Mouse (Mus musculus) embryonic facial prominence, embryonic 15.5 days (tissue): ENCODE data around the gene Fli1. TPM values are rescaled to one million over a fixed set of nuclear protein-coding genes. Genes with fewer than 3 reads are reported as not detected.

ENCODE experiments used
- ATAC-seq: fragments of 200-750 bp; cut with Nextera tagmentation; 2 replicates; pipeline ENCODE4 v1.8.0; 2017; ENCODE audit warnings: low read depth, moderate TSS enrichment; ENCODE audit not compliant: insufficient number of reproducible peaks, low FRiP score, low TSS enrichment
- H3K27ac ChIP-seq: fragments of 300-500 bp; sonication (generic); replicated peaks from 2 replicates; pipeline ENCODE4 v1.5.1; 2015; ENCODE audit warnings: mild to moderate bottlenecking, inconsistent platforms
- H3K27me3 ChIP-seq: fragments of 300-500 bp; sonication (generic); 2 replicates; pipeline ENCODE4 v1.6.1; 2015; ENCODE audit warnings: inconsistent platforms
- H3K36me3 ChIP-seq: fragments of 300-500 bp; sonication (generic); 2 replicates; pipeline ENCODE4 v1.6.1; 2015; ENCODE audit warnings: mild to moderate bottlenecking, inconsistent platforms
- H3K4me1 ChIP-seq: fragments of 300-500 bp; sonication (generic); 2 replicates; pipeline ENCODE4 v1.6.1; 2015; ENCODE audit warnings: inconsistent platforms
- H3K4me2 ChIP-seq: fragments of 300-500 bp; sonication (generic); replicated peaks from 2 replicates; pipeline ENCODE4 v1.6.1; 2015; ENCODE audit warnings: mild to moderate bottlenecking, inconsistent platforms
- H3K4me3 ChIP-seq: fragments of 300-500 bp; sonication (generic); replicated peaks from 2 replicates; pipeline ENCODE4 v1.5.1; 2015; ENCODE audit warnings: mild to moderate bottlenecking, inconsistent platforms
- H3K9ac ChIP-seq: fragments of 300-500 bp; sonication (generic); 2 replicates; pipeline ENCODE4 v1.6.1; 2015; ENCODE audit warnings: inconsistent platforms
- H3K9me3 ChIP-seq: fragments of 300-500 bp; sonication (generic); replicated peaks from 2 replicates; pipeline ENCODE4 v1.6.1; 2016; ENCODE audit warnings: inconsistent platforms
- WGBS: fragments of 180-500 bp; shearing (Covaris S2); methylation state at CpG from one replicate; pipeline ENCODE4 v1.1.7; 2015; 5-methylcytosine and 5-hydroxymethylcytosine counted together
- polyA plus RNA-seq: library from polyadenylated mRNA; unstranded; fragments of >200 nt; fragmentation: Nextera tagmentation; extraction: Ambion mirVana; gene quantifications from 2 replicates; pipeline ENCODE4 v1.2.1, GENCODE M21; 2015

The Fli1 gene
- polyA plus RNA-seq, 1 experiment from 2014 or later, result 18.2 TPM

DNA sequence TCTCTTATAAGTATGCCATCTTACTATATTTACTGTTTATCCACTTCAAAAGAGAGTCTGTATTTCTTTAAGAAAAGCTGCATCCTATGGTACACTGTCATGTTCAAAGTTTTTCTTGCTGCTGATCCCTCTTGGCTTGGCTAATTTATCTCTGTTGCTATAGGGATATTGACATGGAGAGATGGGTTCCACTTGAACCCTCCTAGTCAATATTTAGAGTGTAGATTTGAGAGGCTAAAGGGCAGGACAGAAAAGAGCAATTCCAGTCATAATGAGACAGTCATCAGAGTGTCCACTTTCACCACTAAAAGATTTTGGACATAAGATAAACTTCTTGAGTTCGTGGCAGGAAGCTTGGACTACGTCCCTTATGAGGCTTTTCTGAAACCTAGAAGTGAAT, 142.4 kb downstream of the Fli1 start:
- Histone ChIP-seq H3K4me2 (no peak overlapping the region), H3K27ac (no peak overlapping the region), H3K36me3 (no peaks in the 10 kb centered on the region), H3K27me3 (no peaks in the 10 kb centered on the region), H3K4me1 (no peaks in the 10 kb centered on the region), H3K9ac (no peak overlapping the region), H3K9me3 (no peaks in the 10 kb centered on the region), H3K4me3 (no peak overlapping the region)
- 78% methylated on average over 2 of the region's 2 CpGs for WGBS
- no peak for ATAC-seq

DNA sequence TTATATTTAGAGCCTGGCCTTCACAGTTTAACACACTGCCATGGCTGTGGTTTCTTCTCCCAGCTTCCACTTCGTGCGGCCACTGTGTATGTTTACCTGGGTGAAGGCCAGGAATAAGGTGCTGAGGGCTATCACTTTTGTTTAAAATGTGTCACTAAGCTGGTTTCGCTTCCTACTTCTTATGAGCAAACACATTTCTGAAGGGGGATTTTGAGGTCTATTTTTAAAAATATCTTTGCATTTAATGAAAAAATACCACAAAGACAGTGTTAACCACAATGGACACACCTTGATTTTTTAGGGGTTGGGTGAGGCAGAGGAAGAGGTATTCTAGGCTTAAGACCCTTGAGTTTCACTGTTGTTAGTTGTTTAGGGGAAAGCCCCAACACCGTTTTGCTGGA, 147.9 kb downstream of the Fli1 start:
- H3K4me3 ChIP-seq, result no peak overlapping the region
- H3K4me1 ChIP-seq, result no peaks in the 10 kb centered on the region
- H3K9me3 ChIP-seq, result no peaks in the 10 kb centered on the region
- no peak overlapping the region for H3K9ac ChIP-seq
- no peaks in the 10 kb centered on the region for H3K27me3 ChIP-seq
- H3K36me3 ChIP-seq, result no peaks in the 10 kb centered on the region
- H3K27ac ChIP-seq, result no peak overlapping the region
- H3K4me2 ChIP-seq, result no peak overlapping the region
- WGBS, result 82% methylated on average over 4 of the region's 4 CpGs
- no peak for ATAC-seq

DNA sequence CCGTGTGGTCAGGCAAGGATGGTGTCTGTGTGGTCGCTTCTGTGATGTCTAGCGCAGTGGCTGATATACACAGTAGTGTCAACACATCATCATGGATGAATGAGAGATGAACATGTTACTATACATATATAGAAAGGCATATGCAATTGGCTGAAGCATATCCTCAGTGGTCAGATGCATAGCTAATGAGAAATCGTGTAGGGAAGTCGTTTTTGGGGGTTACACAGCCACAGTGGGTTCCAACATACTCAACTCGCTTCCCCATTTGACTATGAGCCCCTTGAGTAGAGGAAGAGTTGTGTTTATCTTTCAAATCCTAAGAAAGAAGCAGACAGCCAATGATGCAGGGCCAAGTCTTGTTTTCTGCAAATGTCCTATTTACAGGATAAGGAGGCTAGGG, 149.9 kb downstream of the Fli1 start:
- Histone ChIP-seq H3K27me3 (no peaks in the 10 kb centered on the region; the same call in 1 of the 2 replicates), H3K36me3 (no peaks in the 10 kb centered on the region), H3K4me1 (no peaks in the 10 kb centered on the region), H3K27ac (no peak overlapping the region), H3K9me3 (no peaks in the 10 kb centered on the region), H3K9ac (no peak overlapping the region), H3K4me2 (no peak overlapping the region), H3K4me3 (no peak overlapping the region)
- ATAC-seq, result no peak
- WGBS, result 80% methylated on average over 6 of the region's 6 CpGs

DNA sequence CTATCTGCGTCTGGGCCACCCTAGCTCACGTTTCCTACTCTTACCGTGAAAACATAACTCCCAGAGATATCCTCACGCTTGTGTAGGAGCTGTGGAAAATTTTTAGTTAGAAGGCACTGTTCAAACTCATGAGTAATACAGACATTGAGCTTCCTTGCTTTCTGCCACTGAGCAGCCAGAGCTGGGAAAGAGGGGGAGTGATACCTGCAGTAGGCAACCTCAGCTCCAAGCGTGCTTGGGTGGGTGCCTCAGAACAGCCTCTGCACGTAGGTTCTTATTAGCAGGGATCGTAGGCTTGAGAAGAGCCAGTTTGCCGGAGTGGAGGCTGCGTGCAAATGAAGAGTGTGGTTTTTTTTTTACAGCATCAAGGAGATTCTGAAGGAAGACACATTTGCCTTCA, 151.0 kb downstream of the Fli1 start:
- Histone ChIP-seq H3K36me3 (no peaks in the 10 kb centered on the region), H3K4me1 (no peaks in the 10 kb centered on the region)

DNA sequence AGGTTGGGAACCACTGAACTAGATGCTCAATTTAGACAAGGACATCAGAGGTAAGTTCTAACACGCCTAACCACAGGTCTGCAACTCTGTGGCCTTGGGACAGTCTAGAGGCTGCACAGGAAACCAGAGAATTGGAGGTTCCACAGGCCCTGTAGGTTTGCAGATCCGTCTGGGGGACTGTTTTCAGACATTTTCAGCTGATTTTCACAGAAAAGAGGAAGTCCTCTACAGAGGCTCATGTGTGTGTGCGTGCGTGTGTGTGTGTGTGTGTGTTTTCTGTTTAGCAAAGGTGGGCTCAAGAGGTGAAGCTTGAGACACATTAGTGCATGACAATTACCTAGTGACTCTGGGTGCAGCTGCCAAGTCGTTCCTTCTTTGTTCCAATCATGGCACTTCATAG, 151.6 kb downstream of the Fli1 start:
- Histone ChIP-seq H3K27ac (no peak overlapping the region), H3K4me1 (no peaks in the 10 kb centered on the region), H3K9me3 (no peaks in the 10 kb centered on the region), H3K27me3 (no peaks in the 10 kb centered on the region; the same call in 1 of the 2 replicates), H3K4me2 (no peak overlapping the region), H3K4me3 (no peak overlapping the region), H3K36me3 (no peaks in the 10 kb centered on the region), H3K9ac (no peak overlapping the region)
- ATAC-seq, result no peak
- WGBS, result 81% methylated on average over 5 of the region's 5 CpGs

More for the DNA sequence above, 151.0 kb downstream of the Fli1 start:
- H3K9me3 ChIP-seq, result no peaks in the 10 kb centered on the region
- H3K27me3 ChIP-seq, result no peaks in the 10 kb centered on the region; the same call in 1 of the 2 replicates
- no peak overlapping the region for H3K4me2 ChIP-seq
- H3K9ac ChIP-seq, result no peak overlapping the region
- H3K4me3 ChIP-seq, result no peak overlapping the region
- no peak overlapping the region for H3K27ac ChIP-seq
- no peak for ATAC-seq
- 79% methylated on average over 9 of the region's 9 CpGs for WGBS

DNA sequence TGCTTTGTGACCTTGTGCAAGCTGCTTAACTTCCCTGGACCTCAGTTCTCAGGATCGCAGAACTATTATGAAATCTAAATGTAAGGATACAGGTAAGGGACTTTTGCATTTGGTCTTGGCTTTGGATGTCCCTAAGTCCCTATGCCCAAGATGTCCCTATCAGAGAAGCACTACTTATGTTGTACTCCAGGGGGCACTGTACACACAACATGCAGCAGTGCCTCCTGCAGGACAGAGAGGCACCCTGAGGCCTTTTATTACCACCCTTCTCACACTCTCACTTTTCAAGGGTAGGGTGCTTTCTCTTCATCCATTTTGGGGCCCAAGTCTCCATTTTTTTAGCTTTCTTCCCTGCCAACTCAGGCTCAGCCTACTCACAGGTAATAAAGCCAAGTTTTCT, 154.5 kb downstream of the Fli1 start:
- no peaks in the 10 kb centered on the region; the same call in 1 of the 2 replicates for H3K27me3 ChIP-seq
- no peak for ATAC-seq
- H3K9me3 ChIP-seq, result no peaks in the 10 kb centered on the region
- H3K4me2 ChIP-seq, result no peak overlapping the region
- no peak overlapping the region for H3K9ac ChIP-seq
- no peak overlapping the region for H3K27ac ChIP-seq
- H3K4me1 ChIP-seq, result no peaks in the 10 kb centered on the region
- H3K36me3 ChIP-seq, result no peaks in the 10 kb centered on the region
- WGBS, result 95% methylated on average over 1 of the region's 1 CpGs
- H3K4me3 ChIP-seq, result no peak overlapping the region

DNA sequence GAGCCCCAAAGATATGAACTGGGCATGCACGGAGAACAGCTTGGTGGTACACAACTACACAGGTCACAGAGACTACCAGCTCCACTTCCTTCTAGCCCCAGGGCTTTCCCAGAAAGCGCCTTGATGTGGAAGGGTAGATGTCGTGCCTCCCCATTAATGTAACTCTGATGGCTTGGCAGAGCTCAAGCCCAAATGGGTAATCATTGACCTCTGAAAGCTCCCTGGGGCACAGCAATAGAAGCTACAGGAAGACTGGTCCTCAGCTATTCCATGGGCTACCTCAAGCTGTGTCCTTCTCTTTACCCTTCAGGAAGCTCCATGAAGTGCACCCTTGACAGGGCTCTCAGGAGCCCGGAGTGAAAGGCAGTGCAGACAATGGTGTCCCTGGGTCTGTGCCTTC, 157.8 kb downstream of the Fli1 start:
- Histone ChIP-seq H3K27me3 (no peaks in the 10 kb centered on the region; the same call in none of the 2 replicates), H3K36me3 (no peaks in the 10 kb centered on the region), H3K9me3 (no peaks in the 10 kb centered on the region), H3K4me1 (no peaks in the 10 kb centered on the region), H3K4me3 (no peak overlapping the region), H3K4me2 (no peak overlapping the region), H3K27ac (no peak overlapping the region), H3K9ac (no peak overlapping the region)
- WGBS, result 69% methylated on average over 4 of the region's 4 CpGs
- ATAC-seq, result no peak

DNA sequence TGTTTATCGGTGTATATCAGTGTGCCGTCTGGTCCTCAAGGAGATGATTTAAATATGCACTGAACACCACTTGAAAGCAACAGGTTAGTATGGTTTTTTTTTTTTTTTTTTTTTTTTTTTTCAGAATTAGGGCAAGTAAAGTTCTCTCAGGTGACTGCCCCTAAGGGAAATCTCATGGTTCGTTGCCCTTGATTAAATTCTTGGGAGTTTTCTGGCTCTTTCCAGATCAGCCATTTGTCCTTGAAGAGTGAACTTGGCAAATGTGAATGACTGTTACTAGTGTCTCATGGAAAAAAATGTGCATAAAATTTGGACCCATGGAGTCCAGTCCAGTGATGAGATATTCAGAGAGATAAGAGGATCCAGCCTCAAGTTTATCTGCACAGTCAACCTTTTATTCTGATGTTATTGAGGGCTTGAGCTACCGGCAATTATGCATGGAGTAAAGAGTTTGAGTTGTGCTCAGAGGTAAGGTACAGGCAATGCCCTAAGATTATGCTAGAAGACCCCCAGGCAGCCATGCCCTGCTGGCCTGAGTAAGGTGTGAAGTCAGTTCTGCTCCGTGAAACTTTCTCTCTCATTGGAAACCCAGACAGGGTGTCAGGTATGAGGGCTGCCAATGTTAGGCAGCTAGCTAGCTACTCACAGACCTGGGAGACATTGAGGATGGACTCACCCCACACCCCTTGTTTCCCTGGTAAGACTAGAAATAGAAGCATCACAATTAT, 165.6 kb downstream of the Fli1 start:
- Histone ChIP-seq H3K4me3 (no peak overlapping the region), H3K27ac (no peak overlapping the region), H3K9ac (no peak overlapping the region), H3K4me2 (no peak overlapping the region), H3K36me3 (no peaks in the 10 kb centered on the region), H3K9me3 (no peaks in the 10 kb centered on the region), H3K4me1 (no peaks in the 10 kb centered on the region), H3K27me3 (no peaks in the 10 kb centered on the region)
- WGBS, result 71% methylated on average over 5 of the region's 5 CpGs
- ATAC-seq, result no peak

DNA sequence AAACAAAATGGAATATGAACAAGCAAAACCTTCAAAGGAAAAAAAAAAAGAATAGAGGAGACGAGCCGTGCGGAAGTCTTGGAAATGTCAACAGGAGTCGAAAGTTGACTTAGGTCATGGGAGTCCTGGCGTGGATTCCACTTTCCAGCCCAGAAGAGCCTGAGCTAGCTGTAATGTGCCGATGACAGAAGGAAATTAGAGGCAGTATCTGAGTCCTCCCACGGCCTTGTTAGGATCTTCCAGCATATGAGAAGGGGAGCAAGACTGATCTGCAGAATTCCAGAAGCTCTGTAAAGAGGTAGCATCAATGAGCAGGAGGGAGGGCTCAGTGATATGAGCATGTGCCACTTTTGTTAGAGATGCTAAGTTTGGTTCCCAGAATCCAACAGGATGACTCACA, 166.6 kb downstream of the Fli1 start:
- no peak overlapping the region for H3K27ac ChIP-seq
- H3K4me2 ChIP-seq, result no peak overlapping the region
- H3K4me1 ChIP-seq, result no peaks in the 10 kb centered on the region
- no peak overlapping the region for H3K4me3 ChIP-seq
- 85% methylated on average over 7 of the region's 7 CpGs for WGBS
- no peak for ATAC-seq
- no peak overlapping the region for H3K9ac ChIP-seq
- H3K9me3 ChIP-seq, result no peaks in the 10 kb centered on the region
- H3K36me3 ChIP-seq, result no peaks in the 10 kb centered on the region
- no peaks in the 10 kb centered on the region for H3K27me3 ChIP-seq

DNA sequence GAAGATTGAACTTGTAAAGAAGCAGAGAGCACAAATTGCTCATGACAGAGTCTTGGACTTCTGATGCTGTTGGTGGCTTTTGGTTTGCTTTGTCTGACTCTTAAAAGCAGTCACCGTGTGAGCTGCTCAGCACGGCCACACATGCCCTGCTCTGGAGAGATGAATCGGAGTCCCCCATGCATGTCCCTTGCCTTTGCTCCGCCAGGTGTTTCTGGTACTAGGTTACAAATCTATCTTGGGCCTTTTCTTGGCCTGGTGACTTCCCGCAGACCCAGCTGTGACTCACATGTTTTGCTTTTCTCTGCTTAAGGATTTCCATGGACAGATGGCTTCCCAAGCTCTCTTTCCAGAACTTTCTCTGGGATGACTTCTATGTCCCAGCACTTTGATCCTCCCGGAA, 169.0 kb downstream of the Fli1 start:
- H3K4me1 ChIP-seq, result no peaks in the 10 kb centered on the region
- no peaks in the 10 kb centered on the region for H3K9me3 ChIP-seq
- H3K27me3 ChIP-seq, result 0 out of 2 replicates have a peak, but pooled peaks cover 6% of the 10 kb centered on the region
- no peak overlapping the region for H3K4me2 ChIP-seq
- H3K27ac ChIP-seq, result no peak overlapping the region
- H3K36me3 ChIP-seq, result no peaks in the 10 kb centered on the region
- no peak overlapping the region for H3K9ac ChIP-seq
- WGBS, result 81% methylated on average over 6 of the region's 6 CpGs
- ATAC-seq, result no peak
- no peak overlapping the region for H3K4me3 ChIP-seq
